ENCODE assay signal across 8 mouse cellular contexts in the genomic region with DNA sequence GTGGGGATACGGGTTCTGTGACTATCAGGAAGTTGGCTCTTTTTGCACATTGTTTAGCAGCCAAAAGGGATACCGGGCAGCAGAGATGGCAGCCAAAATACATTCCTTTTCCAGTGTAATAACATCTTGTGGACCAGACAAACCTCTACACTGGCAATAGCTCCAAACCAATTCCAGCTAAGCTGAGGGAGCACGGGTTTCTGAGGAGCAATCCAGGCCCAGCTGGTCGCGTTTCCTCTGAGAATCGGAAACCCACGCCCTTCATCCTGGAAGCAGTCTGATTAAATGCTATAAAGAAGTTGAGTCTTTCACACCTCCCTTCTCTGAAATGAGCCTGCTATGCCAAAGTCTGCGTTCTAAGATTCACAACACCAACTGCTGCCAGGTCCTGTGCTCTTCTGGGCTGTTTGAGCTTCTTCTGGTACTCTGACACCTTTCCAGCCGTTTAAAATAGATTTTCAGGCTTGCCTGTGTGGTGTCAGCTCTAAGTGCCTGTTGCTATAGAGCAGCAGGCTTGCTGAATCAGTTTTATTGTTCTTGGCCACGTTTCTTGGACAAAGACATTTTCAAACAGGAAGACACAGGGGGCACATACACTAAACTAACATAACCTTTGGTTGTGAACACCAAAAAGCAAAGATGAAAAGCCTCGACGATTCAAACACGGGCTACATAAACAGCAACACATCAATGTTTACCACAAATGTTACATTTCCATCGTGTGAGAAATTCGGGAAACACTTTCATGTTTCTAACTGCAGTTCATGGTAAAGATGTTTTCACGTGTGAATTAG.
DNase-seq lines count a peak whose midpoint lies in the region; ATAC-seq and TF ChIP-seq lines count a peak whose summit lies in the region.

No protein-coding gene starts in this region.

- TF ChIP-seq CTCF in left cerebral cortex, adult 2 months (IDR thresholded peaks at IDR 0.05), result no peak

- intact Hi-C loops in heart, postnatal 10 days (cut with DNase I), result loop anchor here (2.0 kb wide), 1 partner anchor 50 kb away; no protein-coding TSS in a partner anchor
- intact Hi-C loops in left cerebral cortex, adult 2 months (cut with DNase I), result loop anchor here (5.0 kb wide), 2 partner anchors 64 to 94 kb away; a partner anchor contains a TSS

- no peak overlapping the region for H3K4me3 ChIP-seq in left cerebral cortex, adult 2 months

- H3K27ac ChIP-seq in left cerebral cortex, adult 2 months, result no peak overlapping the region

- ATAC-seq in erythroblast, adult 5-6 weeks (replicated peaks; ENCODE audit: low FRiP score, poor library complexity, severe bottlenecking), result no peak

- DNase-seq in layer of hippocampus, adult 11-12 months (ENCODE audit: low spot score), result peak; percentile 50
- no peak for DNase-seq in layer of hippocampus, postnatal 10 days (ENCODE audit: low spot score in 2 of 2)
- peak; percentile 77 for DNase-seq in fibroblast of lung, adult 2 months (ENCODE audit: low read depth)
- DNase-seq in heart, postnatal 10 days, result peak; percentile 63 to 69
- peak; percentile 32 to 50 for DNase-seq in left cerebral cortex, adult 2 months (ENCODE audit: extremely low spot score in 1 of 2, low spot score in 2 of 2)
- peak; percentile 39 for DNase-seq in right cerebral cortex, postnatal 14 days
- no peak for DNase-seq in adrenal gland, adult 2 months

Comparison
In these comparisons a context has a peak if more than half of its experiments do, and no peak if none do; other contexts are left out.
1. DNase-seq: peak in layer of hippocampus, adult 11-12 months (single experiment), fibroblast of lung, adult 2 months (single experiment), heart, postnatal 10 days (2 of 2), left cerebral cortex, adult 2 months (2 of 2) and right cerebral cortex, postnatal 14 days (single experiment); none in layer of hippocampus, postnatal 10 days (0 of 2) and adrenal gland, adult 2 months (single experiment).